18 mouse cellular contexts compared by ENCODE assay signal in the genomic region with DNA sequence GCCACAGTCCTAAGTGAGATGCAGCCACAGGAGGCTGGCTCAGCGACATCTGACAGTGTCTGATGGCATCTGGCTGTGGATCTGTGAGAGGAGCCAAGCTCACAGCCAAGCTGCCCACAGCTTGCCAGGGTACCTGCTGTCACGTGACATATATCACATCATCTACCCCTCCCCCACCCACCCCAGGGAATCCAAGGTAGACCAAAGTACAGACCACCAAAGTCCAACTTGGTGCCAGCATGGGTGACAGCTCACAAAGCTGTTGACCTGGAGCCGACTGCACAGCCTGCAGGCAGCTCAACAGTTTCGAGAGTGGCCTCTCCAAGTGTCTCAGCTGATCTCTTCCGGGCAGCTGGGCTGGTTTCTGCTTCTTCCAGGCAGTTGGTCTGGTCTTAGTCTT.
DNase-seq lines count a peak whose midpoint lies in the region; ATAC-seq and TF ChIP-seq lines count a peak whose summit lies in the region.
"Had no signal": no experiment of that assay in that cellular context is flagged by ENCODE, and none has a peak within 500 bp of the region (broad histone marks: within the 10 kb centered on the region; RNA-seq: fewer than 3 reads in every experiment).

No protein-coding gene starts in this region.

- DNase-seq in gastrocnemius, adult 2 months: peak; percentile 55
- DNase-seq in gastrocnemius, adult 18-20 months (ENCODE audit: low spot score): no peak
- DNase-seq in kidney, adult 9 months: peak; percentile 56
- peak; percentile 88 for DNase-seq in liver, adult 2 months (ENCODE audit: extremely low read depth, low read depth, low spot score)
- DNase-seq: adrenal gland, postnatal 10 days; cerebellum, adult 11 months; cerebellum, adult 8-10 months; cerebellum, postnatal 14 days; embryo, embryonic 11 days; gastrocnemius, postnatal 25 days had no signal

- H3K27me3 ChIP-seq in kidney, embryonic 14.5 days (ENCODE audit: control insufficient read depth, insufficient read depth, low read length): no peaks in the 10 kb centered on the region
- no peaks in the 10 kb centered on the region for H3K27me3 ChIP-seq in liver, adult 2 months (ENCODE audit: control insufficient read depth, insufficient read depth, low read length)
- no peaks in the 10 kb centered on the region for H3K27me3 ChIP-seq in liver, embryonic 12.5 days (replicated peaks)
- H3K27me3 ChIP-seq in small intestine, adult 2 months (ENCODE audit: control insufficient read depth, insufficient read depth, low read length): no peaks in the 10 kb centered on the region
- H3K27me3 ChIP-seq: embryonic facial prominence, embryonic 15.5 days; heart, embryonic 12.5 days had no signal

- intact Hi-C loops in gastrocnemius, adult 2 months (cut with DNase I): no loop called here

- no peaks in the 10 kb centered on the region for H3K9me3 ChIP-seq in kidney, embryonic 14.5 days (ENCODE audit: control insufficient read depth, low read length)
- no peaks in the 10 kb centered on the region for H3K9me3 ChIP-seq in liver, embryonic 12.5 days (replicated peaks)
- H3K9me3 ChIP-seq: embryonic facial prominence, embryonic 15.5 days; heart, embryonic 12.5 days; hindbrain, embryonic 12.5 days had no signal

- ATAC-seq in kidney, embryonic 14.5 days (ENCODE audit: low FRiP score, low TSS enrichment): no peak
- ATAC-seq in liver, embryonic 12.5 days: no peak
- ATAC-seq: forebrain, embryonic 16.5 days had no signal

- TF ChIP-seq CTCF in gastrocnemius, adult 2 months (IDR thresholded peaks at IDR 0.05): no peak
- TF ChIP-seq CTCF in liver, adult 2 months (IDR thresholded peaks at IDR 0.05; ENCODE audit: low read depth, low read length): peak; percentile 35; the same call in 1 of the 2 replicates
- no peak for TF ChIP-seq CTCF in small intestine, adult 2 months (IDR thresholded peaks at IDR 0.05; ENCODE audit: extremely low read depth, insufficient read length, insufficient replicate concordance, low read depth, low read length)

- no peak overlapping the region for H3K4me3 ChIP-seq in gastrocnemius, adult 2 months
- no peak overlapping the region for H3K4me3 ChIP-seq in kidney, embryonic 14.5 days (ENCODE audit: low read length)
- no peak overlapping the region for H3K4me3 ChIP-seq in liver, adult 2 months (ENCODE audit: insufficient read depth, low read depth, low read length)
- H3K4me3 ChIP-seq in liver, embryonic 12.5 days: no peak overlapping the region
- no peak overlapping the region for H3K4me3 ChIP-seq in small intestine, adult 2 months (ENCODE audit: low read depth, low read length)
- H3K4me3 ChIP-seq: embryonic facial prominence, embryonic 15.5 days; erythroblast, embryonic 14.5 days; heart, embryonic 12.5 days; hindbrain, embryonic 12.5 days had no signal

- H3K79me2 ChIP-seq in liver, adult 2 months (ENCODE audit: control insufficient read depth, insufficient read depth, low read length): no peaks in the 10 kb centered on the region

- no peak for TF ChIP-seq POLR2A in liver, adult 2 months (IDR thresholded peaks at IDR 0.05; ENCODE audit: extremely low read depth, insufficient read depth, low read length)
- no peak for TF ChIP-seq POLR2A in small intestine, adult 2 months (IDR thresholded peaks at IDR 0.05; ENCODE audit: low read depth, low read length)

- no peak overlapping the region for H3K9ac ChIP-seq in kidney, embryonic 14.5 days (ENCODE audit: low read depth, low read length)
- peak overlapping the region; percentile 20; the same call in 1 of the 2 replicates for H3K9ac ChIP-seq in liver, adult 2 months (ENCODE audit: low read depth, low read length)
- no peak overlapping the region for H3K9ac ChIP-seq in liver, embryonic 12.5 days
- H3K9ac ChIP-seq: embryonic facial prominence, embryonic 15.5 days; heart, embryonic 12.5 days; hindbrain, embryonic 12.5 days had no signal

- no peak overlapping the region for H3K4me2 ChIP-seq in kidney, embryonic 14.5 days (replicated peaks; ENCODE audit: low read depth, low read length)
- H3K4me2 ChIP-seq in liver, embryonic 12.5 days: no peak overlapping the region
- H3K4me2 ChIP-seq: embryonic facial prominence, embryonic 15.5 days; heart, embryonic 12.5 days; hindbrain, embryonic 12.5 days had no signal

- H3K4me1 ChIP-seq in kidney, embryonic 14.5 days (ENCODE audit: control insufficient read depth, insufficient read depth, low read length): 0 out of 2 replicates have a peak, but pooled peaks cover 2% of the 10 kb centered on the region
- peaks cover 39% of the 10 kb centered on the region for H3K4me1 ChIP-seq in liver, adult 2 months (ENCODE audit: control insufficient read depth, insufficient read depth, low read length)
- peaks cover 22% of the 10 kb centered on the region for H3K4me1 ChIP-seq in liver, embryonic 12.5 days
- peaks cover 52% of the 10 kb centered on the region for H3K4me1 ChIP-seq in small intestine, adult 2 months (ENCODE audit: control insufficient read depth, insufficient read depth, insufficient read length, low read length)
- H3K4me1 ChIP-seq: hindbrain, embryonic 12.5 days had no signal

- no peaks in the 10 kb centered on the region for H3K36me3 ChIP-seq in kidney, embryonic 14.5 days (ENCODE audit: control insufficient read depth, insufficient read depth, low read length)
- H3K36me3 ChIP-seq in liver, adult 2 months (ENCODE audit: control insufficient read depth, insufficient read depth, low read length): no peaks in the 10 kb centered on the region
- no peaks in the 10 kb centered on the region for H3K36me3 ChIP-seq in liver, embryonic 12.5 days
- H3K36me3 ChIP-seq in small intestine, adult 2 months (ENCODE audit: control insufficient read depth, insufficient read depth, low read length): no peaks in the 10 kb centered on the region
- H3K36me3 ChIP-seq: embryonic facial prominence, embryonic 15.5 days; heart, embryonic 12.5 days; hindbrain, embryonic 12.5 days had no signal

- H3K27ac ChIP-seq in gastrocnemius, adult 2 months: peak overlapping the region; percentile 40; the same call in 1 of the 2 replicates
- no peak overlapping the region for H3K27ac ChIP-seq in kidney, embryonic 14.5 days (ENCODE audit: low read depth, low read length)
- peak overlapping the region; percentile 62 for H3K27ac ChIP-seq in liver, adult 2 months (replicated peaks; ENCODE audit: insufficient read depth, low read depth, low read length)
- no peak overlapping the region for H3K27ac ChIP-seq in liver, embryonic 12.5 days
- H3K27ac ChIP-seq in small intestine, adult 2 months (ENCODE audit: insufficient read depth, low read depth, low read length): peak overlapping the region; percentile 22; the same call in 1 of the 2 replicates
- H3K27ac ChIP-seq: embryonic facial prominence, embryonic 15.5 days; hindbrain, embryonic 12.5 days had no signal

- WGBS in kidney, embryonic 14.5 days: 80% methylated on average over 5 of the region's 5 CpGs
- WGBS in liver, adult 2 months: 37% methylated on average over 5 of the region's 5 CpGs
- WGBS in liver, embryonic 12.5 days (ENCODE audit: insufficient replicate concordance): 66% methylated on average over 5 of the region's 5 CpGs
- WGBS in small intestine, adult 2 months: 68% methylated on average over 5 of the region's 5 CpGs

Comparison
In these comparisons a context has a peak if more than half of its experiments do, and no peak if none do; other contexts are left out.
1. H3K27ac ChIP-seq: peak in gastrocnemius, adult 2 months (single experiment), liver, adult 2 months (single experiment) and small intestine, adult 2 months (single experiment); none in kidney, embryonic 14.5 days (single experiment) and liver, embryonic 12.5 days (single experiment).